Mouse (Mus musculus) adrenal gland, adult (tissue): Measurements from ENCODE around the gene Kcnip1.

Experiments used
- DNase-seq, 2 experiments: peaks; one replicate each; pipeline ENCODE4 v3.0.0; 2022 to 2023; ENCODE audit warnings: low spot score in 1 of 2; ENCODE audit not compliant: inconsistent age in 2 of 2

Kcnip1 gene

GRCm38 (mm10) chr11:33939456-33940113, 53.4 kb downstream of the Kcnip1 start:
- DNase-seq: no peak

GRCm38 (mm10) chr11:33938561-33939274, 54.2 kb downstream of the Kcnip1 start:
- DNase-seq: peak in 1 of 2 experiments; percentile 32

GRCm38 (mm10) chr11:33937641-33938040, 55.3 kb downstream of the Kcnip1 start:
- no peak for DNase-seq

GRCm38 (mm10) chr11:33934286-33934685, 58.7 kb downstream of the Kcnip1 start:
- no peak for DNase-seq

- no peak for DNase-seq
Observed at GRCm38 (mm10) chr11:33932386-33933111, 60.4 kb downstream of the Kcnip1 start.

GRCm38 (mm10) chr11:33931836-33932385, 61.0 kb downstream of the Kcnip1 start:
- DNase-seq: peak; percentile 14 to 44

GRCm38 (mm10) chr11:33929412-33929811, 63.5 kb downstream of the Kcnip1 start:
- no peak for DNase-seq

- peak; percentile 20 to 64 for DNase-seq
Observed at GRCm38 (mm10) chr11:33928658-33929057, 64.3 kb downstream of the Kcnip1 start.

GRCm38 (mm10) chr11:33927836-33928235, 65.1 kb downstream of the Kcnip1 start:
- DNase-seq: no peak

- DNase-seq: no peak
Observed at GRCm38 (mm10) chr11:33927321-33927720, 65.6 kb downstream of the Kcnip1 start.

GRCm38 (mm10) chr11:33926551-33926950, 66.4 kb downstream of the Kcnip1 start:
- no peak for DNase-seq

GRCm38 (mm10) chr11:33925778-33926177, 67.2 kb downstream of the Kcnip1 start:
- DNase-seq: no peak

GRCm38 (mm10) chr11:33923031-33923430, 69.9 kb downstream of the Kcnip1 start:
- no peak for DNase-seq

- no peak for DNase-seq
Observed at GRCm38 (mm10) chr11:33921451-33921850, 71.5 kb downstream of the Kcnip1 start.

- no peak for DNase-seq
Observed at GRCm38 (mm10) chr11:33919826-33920225, 73.1 kb downstream of the Kcnip1 start.

- no peak for DNase-seq
Observed at GRCm38 (mm10) chr11:33918424-33918823, 74.5 kb downstream of the Kcnip1 start.

- DNase-seq: peak; percentile 52 to 89
Observed at GRCm38 (mm10) chr11:33917574-33917973, 75.4 kb downstream of the Kcnip1 start.

- no peak for DNase-seq
Observed at GRCm38 (mm10) chr11:33914216-33914615, 78.7 kb downstream of the Kcnip1 start.

- no peak for DNase-seq
Observed at GRCm38 (mm10) chr11:33913061-33913460, 79.9 kb downstream of the Kcnip1 start.

- DNase-seq: peak in 1 of 2 experiments; percentile 27
Observed at GRCm38 (mm10) chr11:33912151-33912571, 80.8 kb downstream of the Kcnip1 start.

GRCm38 (mm10) chr11:33910982-33911381, 82.0 kb downstream of the Kcnip1 start:
- DNase-seq: no peak
